Mouse (Mus musculus): Measurements from ENCODE around the gene Ccdc124. TPM values are rescaled to one million over a fixed set of nuclear protein-coding genes. Genes with fewer than 3 reads are reported as not detected.
"Not testable (repeated sequence)": the region's sequence is repeated elsewhere in the genome, so short reads cannot be mapped to it uniquely, and the experiment has no call there.

Ccdc124 gene
- total RNA-seq, 2 experiments from 2014 or later, result 88.0 to 95.9 TPM

GRCm38 (mm10) chr8:70896316-70897020 is 22.7 kb upstream of the Ccdc124 start:
- DNase-seq (ENCODE audit: low spot score in 2 of 2), result no peak
- intact Hi-C loops (cut with DNase I), result loop anchor here (1.0 to 5.0 kb wide), 6 partner anchors 23 to 566 kb away; partner anchors contain the start of genes Abhd8, Ccdc124, Haus8 and Mrpl34

GRCm38 (mm10) chr8:70895571-70896259 is 22.0 kb upstream of the Ccdc124 start:
- intact Hi-C loops (cut with DNase I), result loop anchor here (2.0 to 5.0 kb wide), 5 partner anchors 69 to 567 kb away; partner anchors contain the start of genes Abhd8, Haus8, Mrpl34 and Myo9b
- not testable (repeated sequence) for DNase-seq (ENCODE audit: low spot score in 2 of 2)

GRCm38 (mm10) chr8:70894771-70895545 is 21.2 kb upstream of the Ccdc124 start:
- no peak for DNase-seq (ENCODE audit: low spot score in 2 of 2)
- intact Hi-C loops (cut with DNase I), result loop anchor here (5.0 kb wide), 3 partner anchors 312 to 567 kb away; partner anchors contain the start of genes Abhd8, Haus8, Mrpl34 and Myo9b

DNA sequence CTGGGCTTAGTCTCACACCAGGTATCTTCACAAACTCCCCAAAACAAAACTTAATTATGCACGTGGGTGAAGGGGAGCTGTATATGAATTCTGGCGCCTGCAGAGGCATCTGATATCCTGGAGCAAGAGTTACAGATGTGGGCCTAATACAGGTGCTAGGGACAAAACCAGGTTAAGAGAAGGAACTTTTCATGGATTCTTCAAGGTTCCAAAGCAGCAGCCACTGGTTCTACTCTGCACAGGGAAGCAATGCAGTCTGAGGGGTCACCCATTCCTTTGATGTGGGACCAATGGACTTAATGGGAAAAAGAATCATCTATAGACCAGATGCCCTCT is 20.6 kb upstream of the Ccdc124 start:
- intact Hi-C loops (cut with DNase I), result no loop called here
- no peak for DNase-seq (ENCODE audit: low spot score in 2 of 2)

DNA sequence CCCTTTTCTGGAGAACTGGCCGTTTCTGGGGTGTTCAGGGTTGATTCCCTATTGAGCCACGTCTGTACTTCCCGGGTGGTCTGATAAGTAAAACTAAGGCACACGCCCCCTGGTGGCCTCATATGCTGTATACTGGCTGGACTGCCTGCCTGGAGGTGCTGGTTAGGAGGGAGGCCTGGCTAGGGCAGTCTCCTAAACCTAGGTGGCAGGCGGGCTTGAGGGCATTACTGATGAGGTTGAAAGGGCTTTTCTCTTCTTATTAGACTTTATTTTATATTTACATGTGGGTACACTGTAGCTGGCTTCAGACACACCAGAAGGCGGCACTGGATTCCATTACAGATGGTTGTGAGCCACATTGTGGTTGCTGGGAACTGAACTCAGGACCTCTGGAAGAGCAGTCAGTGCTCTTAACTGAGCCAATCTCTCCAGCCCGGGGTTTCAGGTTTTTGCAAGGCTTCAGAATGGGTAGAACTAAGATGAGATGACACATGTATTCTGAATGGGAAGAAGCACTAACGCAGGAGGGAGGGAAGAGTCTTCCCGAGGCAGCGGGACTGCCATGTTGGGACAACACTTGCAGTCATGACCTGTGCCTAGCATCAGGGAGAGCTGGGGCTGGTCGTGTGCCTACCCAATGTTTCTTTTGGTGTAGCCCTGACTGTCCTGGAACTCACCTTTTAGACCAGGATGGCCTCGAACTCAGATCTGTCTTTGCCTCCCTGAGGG is 20.1 kb upstream of the Ccdc124 start:
- intact Hi-C loops (cut with DNase I), result loop anchor here (1.0 kb wide), 1 partner anchor 21 kb away; the partner anchor contains the start of gene Ccdc124
- peak; percentile 58 to 64 for DNase-seq (ENCODE audit: low spot score in 2 of 2)

GRCm38 (mm10) chr8:70892896-70893655 is 19.3 kb upstream of the Ccdc124 start:
- intact Hi-C loops (cut with DNase I), result loop anchor here (1.0 kb wide), 1 partner anchor 20 kb away; the partner anchor contains the start of gene Ccdc124
- no peak for DNase-seq (ENCODE audit: low spot score in 2 of 2)

- intact Hi-C loops (cut with DNase I), result no loop called here
- no peak for DNase-seq (ENCODE audit: low spot score in 2 of 2)
Measured at GRCm38 (mm10) chr8:70892022-70892895, 18.5 kb upstream of the Ccdc124 start, which contains the start of gene Slc5a5. Slc5a5 (minus strand) TSS chr8:70892757.

DNA sequence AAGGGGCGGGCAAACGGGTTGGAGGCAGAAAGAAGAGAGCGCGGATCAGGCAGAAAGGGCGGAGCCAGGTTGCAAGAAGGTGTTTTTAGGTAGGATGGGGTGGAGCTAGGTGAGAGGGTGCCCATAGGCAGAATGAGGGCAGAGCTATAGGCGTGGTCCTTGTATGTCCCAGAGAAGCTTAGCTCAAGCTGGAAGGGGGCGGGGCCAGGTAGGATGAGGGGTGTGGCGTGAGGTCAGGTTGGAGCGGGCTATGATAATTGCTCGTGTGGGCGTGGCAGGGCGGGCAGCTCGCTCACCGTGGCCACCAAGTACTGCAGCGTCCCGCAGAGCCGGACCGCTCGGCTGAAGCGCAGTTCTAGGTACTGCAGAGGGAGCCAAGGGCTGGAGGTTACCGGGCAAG is 17.6 kb upstream of the Ccdc124 start:
- DNase-seq (ENCODE audit: low spot score in 2 of 2), result no peak
- intact Hi-C loops (cut with DNase I), result no loop called here

GRCm38 (mm10) chr8:70890656-70891055 is 16.9 kb upstream of the Ccdc124 start:
- DNase-seq (ENCODE audit: low spot score in 2 of 2), result no peak
- intact Hi-C loops (cut with DNase I), result no loop called here

DNA sequence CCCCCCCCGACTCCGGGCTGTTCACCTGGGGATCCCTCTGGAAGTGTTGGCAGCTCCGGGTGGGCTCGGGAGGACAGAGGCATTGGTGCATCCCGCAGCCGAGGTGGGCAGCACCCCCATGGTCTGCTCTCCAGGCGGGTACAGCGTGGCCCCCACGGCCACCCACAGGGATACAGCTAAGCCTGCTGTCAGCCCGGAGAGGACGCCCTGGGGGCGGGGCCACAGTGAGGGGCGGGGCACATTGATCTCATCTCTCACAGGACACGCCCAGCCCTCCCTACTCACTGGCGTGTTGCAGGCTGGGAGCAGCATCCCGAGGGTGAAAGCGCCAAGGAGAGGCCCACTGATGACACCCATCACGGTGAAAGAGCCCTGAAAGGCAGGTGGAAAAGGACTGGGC is 13.9 kb upstream of the Ccdc124 start:
- DNase-seq (ENCODE audit: low spot score in 2 of 2), result peak in 1 of 2 experiments; percentile 44

GRCm38 (mm10) chr8:70885612-70886011 is 11.9 kb upstream of the Ccdc124 start:
- no peak for DNase-seq (ENCODE audit: low spot score in 2 of 2)

More for the DNA sequence above, 13.9 kb upstream of the Ccdc124 start:
- intact Hi-C loops (cut with DNase I), result no loop called here

GRCm38 (mm10) chr8:70884683-70885082 is 10.9 kb upstream of the Ccdc124 start:
- intact Hi-C loops (cut with DNase I), result no loop called here
- DNase-seq (ENCODE audit: low spot score in 2 of 2), result no peak

More at GRCm38 (mm10) chr8:70885612-70886011, 11.9 kb upstream of the Ccdc124 start:
- intact Hi-C loops (cut with DNase I), result no loop called here

- DNase-seq (ENCODE audit: low spot score in 2 of 2), result no peak
- intact Hi-C loops (cut with DNase I), result no loop called here
Measured at GRCm38 (mm10) chr8:70884186-70884585, 10.5 kb upstream of the Ccdc124 start.

DNA sequence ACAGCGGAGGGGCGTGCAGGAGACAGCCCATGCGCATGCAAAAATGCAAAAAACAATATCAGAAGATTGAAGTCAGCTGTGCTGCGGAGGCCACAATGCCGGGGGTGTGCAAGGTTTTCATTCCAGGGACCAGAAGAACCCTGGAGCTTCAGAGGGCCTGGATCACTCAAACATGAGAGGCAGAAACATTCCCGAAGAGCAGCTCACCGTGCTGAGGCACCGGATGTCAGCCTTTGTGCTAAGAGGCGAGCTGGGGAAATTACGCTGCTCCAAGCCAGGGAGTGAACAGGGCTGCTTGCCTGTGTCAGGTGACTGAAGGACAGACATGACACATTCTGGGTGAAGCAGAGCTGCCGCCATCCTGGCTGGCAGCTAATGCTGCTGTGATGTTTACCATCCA is 6.8 kb upstream of the Ccdc124 start:
- no peak for DNase-seq (ENCODE audit: low spot score in 2 of 2)
- intact Hi-C loops (cut with DNase I), result no loop called here

DNA sequence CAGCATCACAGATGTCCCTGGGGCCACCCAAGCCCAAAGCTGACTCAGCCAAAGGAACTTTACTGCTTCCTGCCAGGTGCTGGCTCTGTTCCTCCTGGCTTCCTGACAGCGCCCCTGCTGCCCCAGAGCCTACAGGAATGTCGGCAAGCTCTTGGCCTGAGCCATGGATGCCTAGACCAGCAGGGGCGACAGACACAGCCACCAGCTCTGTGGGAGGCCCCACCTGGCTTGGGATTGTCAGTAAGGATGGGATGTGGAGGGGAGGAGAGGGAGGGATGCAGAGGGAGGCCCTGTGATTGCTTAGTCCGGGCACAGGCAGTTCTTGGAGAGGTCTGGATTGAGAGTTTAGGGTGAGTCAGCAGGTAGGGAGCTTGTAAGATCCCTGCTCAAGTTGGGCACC is 6.4 kb upstream of the Ccdc124 start:
- intact Hi-C loops (cut with DNase I), result no loop called here

GRCm38 (mm10) chr8:70879500-70879899 is 5.8 kb upstream of the Ccdc124 start:
- DNase-seq (ENCODE audit: low spot score in 2 of 2), result no peak
- intact Hi-C loops (cut with DNase I), result no loop called here

More for the DNA sequence above, 6.4 kb upstream of the Ccdc124 start:
- DNase-seq (ENCODE audit: low spot score in 2 of 2), result peak in 1 of 2 experiments; percentile 47

DNA sequence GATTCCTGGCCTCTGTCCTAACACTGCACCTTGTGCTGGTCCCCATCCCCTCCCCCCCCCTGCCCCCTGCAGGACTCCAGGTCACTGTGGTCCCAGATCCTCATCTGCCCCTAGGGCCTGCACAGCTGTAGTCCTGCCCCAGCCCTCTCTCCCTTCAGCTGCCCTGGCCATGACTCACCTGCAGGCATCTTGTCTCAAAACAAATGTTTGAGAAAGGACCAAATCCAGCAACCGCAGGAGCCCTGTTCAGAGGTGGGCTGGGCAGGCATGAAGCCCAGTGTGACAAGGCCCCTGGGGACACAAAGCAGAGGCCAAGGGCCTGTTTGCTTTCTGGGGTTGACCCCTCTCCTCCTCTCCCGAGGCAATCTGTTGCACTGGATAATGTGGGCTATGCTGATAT is 4.4 kb upstream of the Ccdc124 start:
- intact Hi-C loops (cut with DNase I), result no loop called here
- no peak for DNase-seq (ENCODE audit: low spot score in 2 of 2)

GRCm38 (mm10) chr8:70876382-70876781 is 2.6 kb upstream of the Ccdc124 start:
- intact Hi-C loops (cut with DNase I), result no loop called here
- DNase-seq (ENCODE audit: low spot score in 2 of 2), result no peak

All from left cerebral cortex, postnatal 25 days (tissue).